Mouse (Mus musculus) neural tube, embryonic 11.5 days (tissue): ENCODE results near the gene Oas1d. TPM values are rescaled to one million over a fixed set of nuclear protein-coding genes. Genes with fewer than 3 reads are reported as not detected.
"Not testable (repeated sequence)": the region's sequence is repeated elsewhere in the genome, so short reads cannot be mapped to it uniquely, and the experiment has no call there.

Experiments used
- ATAC-seq: fragments of 200-750 bp; cut with Nextera tagmentation; 2 replicates; pipeline ENCODE4 v1.8.0; 2017; ENCODE audit warnings: moderate number of reproducible peaks, mild to moderate bottlenecking, moderate TSS enrichment, moderate library complexity; ENCODE audit not compliant: insufficient read depth, low FRiP score, low TSS enrichment
- DNase-seq: peaks from one replicate; pipeline ENCODE4 v3.0.0-alpha.2; 2015; ENCODE audit warnings: low spot score
- H3K27ac ChIP-seq: fragments of 300-500 bp; sonication (generic); 2 replicates; pipeline ENCODE4 v1.5.1; 2014; ENCODE audit warnings: low read depth, mild to moderate bottlenecking, low read length
- H3K27me3 ChIP-seq: fragments of 300-500 bp; sonication (generic); 2 replicates; pipeline ENCODE4 v1.6.1; 2014; ENCODE audit warnings: mild to moderate bottlenecking, low read length, mixed read lengths; ENCODE audit not compliant: control insufficient read depth, insufficient read depth
- H3K36me3 ChIP-seq: fragments of 300-500 bp; sonication (generic); 2 replicates; pipeline ENCODE4 v1.6.1; 2014; ENCODE audit warnings: mild to moderate bottlenecking, low read length, moderate library complexity, mixed read lengths; ENCODE audit not compliant: control insufficient read depth, insufficient read depth
- H3K4me1 ChIP-seq: fragments of 300-500 bp; sonication (generic); 2 replicates; pipeline ENCODE4 v1.6.1; 2014; ENCODE audit warnings: low read length, mixed read lengths; ENCODE audit not compliant: control insufficient read depth, insufficient read depth
- H3K4me2 ChIP-seq: fragments of 300-500 bp; sonication (generic); 2 replicates; pipeline ENCODE4 v1.6.1; 2014; ENCODE audit warnings: low read depth, mild to moderate bottlenecking, moderate library complexity
- H3K4me3 ChIP-seq: fragments of 300-500 bp; sonication (generic); 2 replicates; pipeline ENCODE4 v1.5.1; 2014; ENCODE audit warnings: low read depth, low read length
- H3K9ac ChIP-seq: fragments of 300-500 bp; sonication (generic); 2 replicates; pipeline ENCODE4 v1.6.1; 2014; ENCODE audit warnings: mild to moderate bottlenecking, low read length
- H3K9me3 ChIP-seq: fragments of 300-500 bp; sonication (generic); 2 replicates; pipeline ENCODE4 v1.6.1; 2016; ENCODE audit warnings: low read length; ENCODE audit not compliant: control insufficient read depth
- WGBS: fragments of 180-500 bp; shearing (Covaris S2); extraction: QIAGEN DNeasy Blood & Tissue Kit; methylation state at CpG from one replicate; pipeline ENCODE4 v1.1.7; 2014; 5-methylcytosine and 5-hydroxymethylcytosine counted together
- polyA plus RNA-seq: library from polyadenylated mRNA; unstranded; fragments of >200 nt; fragmentation: Nextera tagmentation; extraction: Ambion mirVana; gene quantifications from 2 replicates; pipeline ENCODE4 v1.2.1, GENCODE M21; 2014

The Oas1d gene
- polyA plus RNA-seq, 1 experiment from 2014 or later = not detected

DNA sequence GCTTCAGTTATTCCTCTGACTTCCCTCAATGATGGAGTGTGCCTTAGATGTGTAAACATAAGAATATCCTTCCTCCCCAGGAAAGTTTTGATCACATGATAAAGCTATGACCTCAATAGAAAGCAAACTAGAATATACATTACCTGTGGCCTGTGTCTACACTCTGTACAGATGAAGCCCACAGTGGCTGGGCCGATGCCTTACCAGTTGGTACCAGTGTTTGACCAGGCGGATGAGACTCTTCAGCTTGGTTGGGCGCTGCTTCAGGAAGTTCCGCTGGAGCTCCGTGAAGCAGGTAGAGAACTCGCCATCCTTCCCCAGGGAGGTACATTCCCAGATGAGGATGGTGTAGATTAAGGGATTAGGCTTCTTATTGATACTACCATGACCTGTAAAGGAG lies 32.7 kb upstream of the Oas1d start:
- H3K27me3 ChIP-seq, H3K36me3 ChIP-seq, H3K27ac ChIP-seq, H3K4me1 ChIP-seq, DNase-seq, H3K4me3 ChIP-seq, H3K9me3 ChIP-seq, H3K4me2 ChIP-seq, H3K9ac ChIP-seq, ATAC-seq: not testable (repeated sequence)
- 93% methylated on average over 6 of the region's 6 CpGs for WGBS

GRCm38 (mm10) chr5:120887413-120887812 lies 26.9 kb upstream of the Oas1d start, which contains the start of gene Oas1g:
Oas1g (minus strand) TSS chr5:120887613.
- H3K4me3 ChIP-seq, H3K4me2 ChIP-seq, H3K27me3 ChIP-seq, H3K36me3 ChIP-seq, H3K27ac ChIP-seq, H3K9me3 ChIP-seq, H3K4me1 ChIP-seq, ATAC-seq, DNase-seq, H3K9ac ChIP-seq: not testable (repeated sequence)
- 23% methylated on average over 5 of the region's 9 CpGs for WGBS

DNA sequence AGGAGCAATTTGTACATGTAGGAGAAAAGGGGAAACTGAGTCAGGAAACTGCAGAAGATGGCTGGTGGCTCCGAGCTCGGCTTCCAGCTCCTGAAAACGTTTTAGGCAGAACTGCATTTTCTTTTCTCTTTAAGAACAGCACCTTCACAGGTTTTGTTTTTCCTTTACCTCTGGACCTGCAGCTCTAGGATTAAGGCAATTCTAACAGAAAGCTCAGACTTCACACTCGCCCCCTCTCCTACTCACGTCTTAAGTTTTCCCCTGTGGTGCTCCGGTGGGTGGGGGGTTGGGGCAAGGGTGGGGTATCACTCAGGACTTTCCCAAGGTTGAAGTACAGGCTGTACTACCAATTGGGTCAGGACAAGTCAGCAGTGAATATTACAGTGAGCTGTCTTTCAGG lies 26.5 kb upstream of the Oas1d start:
- DNase-seq = no peak

GRCm38 (mm10) chr5:120888294-120888815 lies 26.0 kb upstream of the Oas1d start:
- not testable (repeated sequence) for H3K4me3 ChIP-seq, H3K27me3 ChIP-seq, ATAC-seq, H3K9ac ChIP-seq, H3K4me1 ChIP-seq, DNase-seq, H3K36me3 ChIP-seq, H3K9me3 ChIP-seq, H3K4me2 ChIP-seq, H3K27ac ChIP-seq
- WGBS = 42% methylated on average over 4 of the region's 4 CpGs

More for the DNA sequence above, 26.5 kb upstream of the Oas1d start:
- no peak overlapping the region for H3K27ac ChIP-seq
- no peaks in the 10 kb centered on the region for H3K4me1 ChIP-seq
- no peaks in the 10 kb centered on the region for H3K9me3 ChIP-seq
- no peaks in the 10 kb centered on the region for H3K36me3 ChIP-seq
- WGBS = 61% methylated on average over 6 of the region's 6 CpGs
- H3K27me3 ChIP-seq = no peaks in the 10 kb centered on the region
- H3K9ac ChIP-seq = no peak overlapping the region
- no peak for ATAC-seq
- H3K4me2 ChIP-seq = no peak overlapping the region
- H3K4me3 ChIP-seq = no peak overlapping the region

- Histone ChIP-seq H3K4me1 (no peaks in the 10 kb centered on the region), H3K27ac (no peak overlapping the region), H3K27me3 (no peaks in the 10 kb centered on the region), H3K9ac (no peak overlapping the region), H3K4me2 (no peak overlapping the region), H3K9me3 (no peaks in the 10 kb centered on the region), H3K4me3 (no peak overlapping the region), H3K36me3 (no peaks in the 10 kb centered on the region)
- ATAC-seq (no peak), DNase-seq (no peak)
- 77% methylated on average over 2 of the region's 2 CpGs for WGBS
Measured at GRCm38 (mm10) chr5:120890026-120890425, 24.3 kb upstream of the Oas1d start.

DNA sequence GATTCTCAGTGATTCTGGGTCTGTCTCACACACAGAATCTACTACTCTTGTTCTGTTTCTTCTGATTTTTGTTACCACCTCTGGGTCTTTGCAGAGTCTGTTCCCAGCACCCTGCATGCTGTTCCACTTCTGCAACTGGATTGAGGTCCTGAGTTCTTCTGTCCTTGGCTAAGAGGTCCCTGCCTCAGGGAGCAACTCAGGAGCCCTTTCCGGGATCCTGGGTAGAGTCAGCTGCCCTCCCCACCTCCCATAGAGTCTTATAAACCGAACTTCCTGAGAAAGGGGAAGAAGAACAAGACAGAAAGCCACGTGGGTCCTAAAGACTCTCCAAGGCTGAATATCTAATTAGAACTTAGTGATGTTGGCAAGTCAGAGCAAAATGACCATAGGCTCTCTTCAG lies 23.3 kb upstream of the Oas1d start:
- Histone ChIP-seq H3K27ac (no peak overlapping the region), H3K4me2 (no peak overlapping the region), H3K4me1 (no peaks in the 10 kb centered on the region), H3K27me3 (no peaks in the 10 kb centered on the region), H3K4me3 (no peak overlapping the region), H3K9ac (no peak overlapping the region), H3K36me3 (no peaks in the 10 kb centered on the region), H3K9me3 (no peaks in the 10 kb centered on the region)
- no peak for ATAC-seq
- no peak for DNase-seq
- 61% methylated on average over 3 of the region's 3 CpGs for WGBS

- WGBS = 69% methylated on average over 2 of the region's 2 CpGs
- H3K4me2 ChIP-seq, H3K27ac ChIP-seq, DNase-seq, H3K9ac ChIP-seq, H3K4me1 ChIP-seq, H3K36me3 ChIP-seq, H3K27me3 ChIP-seq, H3K4me3 ChIP-seq, H3K9me3 ChIP-seq, ATAC-seq: not testable (repeated sequence)
Measured at GRCm38 (mm10) chr5:120891566-120892242, 22.6 kb upstream of the Oas1d start.

- no peaks in the 10 kb centered on the region for H3K36me3 ChIP-seq
- WGBS = 51% methylated on average over 2 of the region's 2 CpGs
- no peak overlapping the region for H3K9ac ChIP-seq
- no peaks in the 10 kb centered on the region for H3K27me3 ChIP-seq
- DNase-seq = no peak
- H3K4me3 ChIP-seq = no peak overlapping the region
- no peaks in the 10 kb centered on the region for H3K9me3 ChIP-seq
- ATAC-seq = no peak
- no peaks in the 10 kb centered on the region for H3K4me1 ChIP-seq
- H3K4me2 ChIP-seq = no peak overlapping the region
- H3K27ac ChIP-seq = no peak overlapping the region
Measured at GRCm38 (mm10) chr5:120892243-120892660, 22.1 kb upstream of the Oas1d start.

- H3K9me3 ChIP-seq, H3K27ac ChIP-seq, DNase-seq, H3K4me2 ChIP-seq, H3K36me3 ChIP-seq, H3K9ac ChIP-seq, H3K27me3 ChIP-seq, H3K4me1 ChIP-seq, H3K4me3 ChIP-seq, ATAC-seq: not testable (repeated sequence)
- WGBS = 94% methylated on average over 4 of the region's 4 CpGs
Measured at GRCm38 (mm10) chr5:120893866-120894265, 20.5 kb upstream of the Oas1d start.
